Mouse (Mus musculus): Measurements from ENCODE around the gene Noxa1. TPM values are rescaled to one million over a fixed set of nuclear protein-coding genes. Genes with fewer than 3 reads are reported as not detected.

Gene Noxa1
- polyA plus RNA-seq, 1 experiment = not detected

- no peaks in the 10 kb centered on the region for H3K4me1 ChIP-seq (ENCODE audit: control insufficient read depth, insufficient read depth, low read length)
- H3K4me3 ChIP-seq (ENCODE audit: insufficient read depth, low read length) = no peak overlapping the region
- H3K27ac ChIP-seq (ENCODE audit: insufficient read depth, low read length) = no peak overlapping the region
- TF ChIP-seq POLR2A (IDR thresholded peaks at IDR 0.05; ENCODE audit: low read depth, low read length) (no peak), CTCF (IDR thresholded peaks at IDR 0.05; ENCODE audit: borderline replicate concordance, insufficient read depth, low read length) (no peak)
Observed at GRCm38 (mm10) chr2:25053101-25053500, 41.8 kb downstream of the Noxa1 start.

- H3K27ac ChIP-seq (ENCODE audit: insufficient read depth, low read length) = no peak overlapping the region
- H3K4me1 ChIP-seq (ENCODE audit: control insufficient read depth, insufficient read depth, low read length) = no peaks in the 10 kb centered on the region
- no peak for TF ChIP-seq POLR2A (IDR thresholded peaks at IDR 0.05; ENCODE audit: low read depth, low read length)
- no peak for TF ChIP-seq CTCF (IDR thresholded peaks at IDR 0.05; ENCODE audit: borderline replicate concordance, insufficient read depth, low read length)
- H3K4me3 ChIP-seq (ENCODE audit: insufficient read depth, low read length) = no peak overlapping the region
Observed at GRCm38 (mm10) chr2:25051450-25051849, 43.5 kb downstream of the Noxa1 start.

DNA sequence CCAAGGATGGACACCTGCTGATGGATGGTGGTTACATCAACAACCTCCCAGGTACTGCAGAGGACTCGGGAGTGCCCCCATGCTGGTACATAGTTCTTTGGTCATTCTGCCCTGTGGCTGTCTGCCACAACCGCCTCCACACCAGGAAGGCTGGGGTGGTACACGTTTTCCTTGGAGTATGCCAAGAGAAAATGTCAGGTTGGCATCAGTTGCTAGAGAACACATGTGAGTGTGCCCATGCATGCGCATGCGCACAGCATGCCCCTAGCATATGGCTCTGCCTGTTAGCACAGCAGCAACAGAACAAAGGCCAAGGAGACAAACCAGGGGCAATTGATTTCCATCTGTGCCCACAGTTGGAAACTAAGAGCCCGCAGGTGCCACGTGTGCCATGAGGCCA is 44.0 kb downstream of the Noxa1 start:
- no peaks in the 10 kb centered on the region for H3K4me1 ChIP-seq (ENCODE audit: control insufficient read depth, insufficient read depth, low read length)
- TF ChIP-seq POLR2A (IDR thresholded peaks at IDR 0.05; ENCODE audit: low read depth, low read length) = no peak
- no peak overlapping the region for H3K4me3 ChIP-seq (ENCODE audit: insufficient read depth, low read length)
- H3K27ac ChIP-seq (ENCODE audit: insufficient read depth, low read length) = no peak overlapping the region

DNA sequence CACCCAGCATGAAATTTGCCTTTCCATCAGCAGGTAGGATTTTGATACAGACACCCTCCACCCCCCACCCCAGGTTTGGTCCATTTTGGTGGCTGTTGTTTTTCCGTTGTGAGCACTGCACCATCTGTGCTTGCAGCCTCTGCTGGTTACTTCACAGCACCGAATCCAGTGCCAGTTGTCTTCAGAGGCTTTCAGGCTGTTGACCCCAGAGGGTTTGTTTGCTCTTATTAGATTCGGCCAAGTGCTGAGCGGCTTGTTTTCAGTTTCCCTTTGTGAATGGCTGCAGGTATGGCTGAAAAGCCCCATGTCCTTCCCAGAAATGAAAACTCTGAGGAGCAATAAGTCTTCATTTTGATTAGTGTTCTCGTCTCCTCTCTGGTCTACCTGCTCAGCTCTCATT is 54.9 kb downstream of the Noxa1 start:
- TF ChIP-seq POLR2A (IDR thresholded peaks at IDR 0.05; ENCODE audit: low read depth, low read length) = no peak
- TF ChIP-seq CTCF (IDR thresholded peaks at IDR 0.05; ENCODE audit: borderline replicate concordance, insufficient read depth, low read length) = no peak
- no peaks in the 10 kb centered on the region for H3K4me1 ChIP-seq (ENCODE audit: control insufficient read depth, insufficient read depth, low read length)
- no peak overlapping the region for H3K4me3 ChIP-seq (ENCODE audit: insufficient read depth, low read length)
- H3K27ac ChIP-seq (ENCODE audit: insufficient read depth, low read length) = no peak overlapping the region

Other genes with a start within 250 kb of the Noxa1 start
- gene Ehmt1, start 175.5 kb downstream of the Noxa1 start, polyA plus RNA-seq (2011; ENCODE audit: insufficient read length, low read depth, missing spikeins) = 58.6 and 65.5 TPM in 2 replicates
- gene Arrdc1, start 159.9 kb downstream of the Noxa1 start, polyA plus RNA-seq (2011; ENCODE audit: insufficient read length, low read depth, missing spikeins) = 13.2 and 15.2 TPM in 2 replicates
- gene Zmynd19, start 145.4 kb downstream of the Noxa1 start, polyA plus RNA-seq (2011; ENCODE audit: insufficient read length, low read depth, missing spikeins) = 24.7 and 28.7 TPM in 2 replicates
- 12.5 and 14.8 TPM in 2 replicates for gene Dph7, start 132.7 kb downstream of the Noxa1 start, polyA plus RNA-seq (2011; ENCODE audit: insufficient read length, low read depth, missing spikeins)
- gene Mrpl41, start 120.1 kb downstream of the Noxa1 start, polyA plus RNA-seq (2011; ENCODE audit: insufficient read length, low read depth, missing spikeins) = 39.1 and 46.0 TPM in 2 replicates
- 8.5 and 10.4 TPM in 2 replicates for gene Pnpla7, start 119.1 kb downstream of the Noxa1 start, polyA plus RNA-seq (2011; ENCODE audit: insufficient read length, low read depth, missing spikeins)
- 46.7 and 47.8 TPM in 2 replicates for gene Nsmf, start 40.8 kb downstream of the Noxa1 start, polyA plus RNA-seq (2011; ENCODE audit: insufficient read length, low read depth, missing spikeins)
- not detected in 2 replicates for gene Entpd8, start 14.8 kb downstream of the Noxa1 start, polyA plus RNA-seq (2011; ENCODE audit: insufficient read length, low read depth, missing spikeins)
- 1.7 and 3.2 TPM in 2 replicates for gene Nrarp, start 85.6 kb upstream of the Noxa1 start, polyA plus RNA-seq (2011; ENCODE audit: insufficient read length, low read depth, missing spikeins)
- gene Tor4a, start 101.7 kb upstream of the Noxa1 start, polyA plus RNA-seq (2011; ENCODE audit: insufficient read length, low read depth, missing spikeins) = 17.5 and 21.8 TPM in 2 replicates
- 38.8 and 42.3 TPM in 2 replicates for gene Nelfb, start 116.3 kb upstream of the Noxa1 start, polyA plus RNA-seq (2011; ENCODE audit: insufficient read length, low read depth, missing spikeins)
- not detected in 2 replicates for gene Stpg3, start 119.5 kb upstream of the Noxa1 start, polyA plus RNA-seq (2011; ENCODE audit: insufficient read length, low read depth, missing spikeins)
- not detected in 2 replicates for gene Fam166a, start 123.6 kb upstream of the Noxa1 start, polyA plus RNA-seq (2011; ENCODE audit: insufficient read length, low read depth, missing spikeins)
- gene Tubb4b, start 129.6 kb upstream of the Noxa1 start, polyA plus RNA-seq (2011; ENCODE audit: insufficient read length, low read depth, missing spikeins) = 209 and 237 TPM in 2 replicates
- not detected in 2 replicates for gene Slc34a3, start 139.2 kb upstream of the Noxa1 start, polyA plus RNA-seq (2011; ENCODE audit: insufficient read length, low read depth, missing spikeins)
- not detected in 2 replicates for gene Rnf224, start 141.6 kb upstream of the Noxa1 start, polyA plus RNA-seq (2011; ENCODE audit: insufficient read length, low read depth, missing spikeins)
- gene Rnf208, start 147.1 kb upstream of the Noxa1 start, polyA plus RNA-seq (2011; ENCODE audit: insufficient read length, low read depth, missing spikeins) = 0.42 TPM in 1 of 2 replicates, not detected in the other
- not detected in 2 replicates for gene Cysrt1, start 147.3 kb upstream of the Noxa1 start, polyA plus RNA-seq (2011; ENCODE audit: insufficient read length, low read depth, missing spikeins)
- 2.3 TPM in 1 of 2 replicates, not detected in the other for gene AL732309.1, start 151.7 kb upstream of the Noxa1 start, polyA plus RNA-seq (2011; ENCODE audit: insufficient read length, low read depth, missing spikeins)
- 11.6 and 15.3 TPM in 2 replicates for gene Tmem203, start 160.3 kb upstream of the Noxa1 start, polyA plus RNA-seq (2011; ENCODE audit: insufficient read length, low read depth, missing spikeins)
- 7.1 and 9.5 TPM in 2 replicates for gene Tprn, start 167.5 kb upstream of the Noxa1 start, polyA plus RNA-seq (2011; ENCODE audit: insufficient read length, low read depth, missing spikeins)
- gene Ssna1, start 177.3 kb upstream of the Noxa1 start, polyA plus RNA-seq (2011; ENCODE audit: insufficient read length, low read depth, missing spikeins) = 46.2 and 49.4 TPM in 2 replicates
- 93.8 and 95.3 TPM in 2 replicates for gene Anapc2, start 177.3 kb upstream of the Noxa1 start, polyA plus RNA-seq (2011; ENCODE audit: insufficient read length, low read depth, missing spikeins)
- gene Tmem210, start 193.0 kb upstream of the Noxa1 start, polyA plus RNA-seq (2011; ENCODE audit: insufficient read length, low read depth, missing spikeins) = not detected in 2 replicates
- not detected in 2 replicates for gene Lrrc26, start 194.8 kb upstream of the Noxa1 start, polyA plus RNA-seq (2011; ENCODE audit: insufficient read length, low read depth, missing spikeins)
- 1.6 and 1.7 TPM in 2 replicates for gene Grin1, start 224.0 kb upstream of the Noxa1 start, polyA plus RNA-seq (2011; ENCODE audit: insufficient read length, low read depth, missing spikeins)
- gene Man1b1, start 237.2 kb upstream of the Noxa1 start, polyA plus RNA-seq (2011; ENCODE audit: insufficient read length, low read depth, missing spikeins) = 41.1 and 70.7 TPM in 2 replicates

Data from embryonic fibroblast, embryonic 13.5 days (primary cell).